Mouse (Mus musculus): ENCODE measurements at regions not wholly inside any gene's neighbourhood (a gene's known extent, or its start where the extent isn't known, plus 50 kb on each side); places are given as distances from the start of the nearest gene placed in this dataset.
A peak's percentile ranks its signal among the peaks of the same experiment; 100 is the strongest.
"Not testable (repeated sequence)": the region's sequence is repeated elsewhere in the genome, so short reads cannot be mapped to it uniquely, and the experiment has no call there.

- Histone ChIP-seq H3K4me2 (no peak overlapping the region), H3K4me3 (no peak overlapping the region), H3K27me3 (no peaks in the 10 kb centered on the region), H3K9ac (no peak overlapping the region), H3K27ac (no peak overlapping the region), H3K36me3 (no peaks in the 10 kb centered on the region), H3K4me1 (no peaks in the 10 kb centered on the region), H3K9me3 (no peaks in the 10 kb centered on the region)
- no peak for ATAC-seq (ENCODE audit: borderline replicate concordance, extremely low read depth, low FRiP score, low TSS enrichment)
- 78% methylated on average over 3 of the region's 3 CpGs for WGBS
These were observed 101.6 kb downstream of the Slc25a24 start for GRCm38 (mm10) chr3:109224526-109224925.

- Histone ChIP-seq H3K27me3 (no peaks in the 10 kb centered on the region), H3K9ac (no peak overlapping the region), H3K4me2 (no peak overlapping the region), H3K4me3 (no peak overlapping the region), H3K27ac (no peak overlapping the region), H3K36me3 (no peaks in the 10 kb centered on the region), H3K4me1 (no peaks in the 10 kb centered on the region), H3K9me3 (no peaks in the 10 kb centered on the region)
- WGBS = 37% methylated on average over 4 of the region's 4 CpGs
- ATAC-seq (ENCODE audit: borderline replicate concordance, extremely low read depth, low FRiP score, low TSS enrichment) = no peak
These were observed 106.2 kb upstream of the Vav3 start for GRCm38 (mm10) chr3:109234275-109234674.

GRCm38 (mm10) chr3:109236918-109237317 is 103.5 kb upstream of the Vav3 start:
- H3K4me2 ChIP-seq = no peak overlapping the region
- no peak overlapping the region for H3K9ac ChIP-seq
- no peaks in the 10 kb centered on the region for H3K36me3 ChIP-seq
- ATAC-seq (ENCODE audit: borderline replicate concordance, extremely low read depth, low FRiP score, low TSS enrichment) = no peak
- H3K9me3 ChIP-seq = no peaks in the 10 kb centered on the region
- H3K4me3 ChIP-seq = no peak overlapping the region
- H3K4me1 ChIP-seq = no peaks in the 10 kb centered on the region
- no peak overlapping the region for H3K27ac ChIP-seq
- H3K27me3 ChIP-seq = no peaks in the 10 kb centered on the region
- WGBS = 70% methylated on average over 5 of the region's 5 CpGs

GRCm38 (mm10) chr3:109243491-109243890 is 97.0 kb upstream of the Vav3 start:
- 90% methylated on average over 1 of the region's 1 CpGs for WGBS

GRCm38 (mm10) chr3:109248801-109249200 is 91.7 kb upstream of the Vav3 start:
- Histone ChIP-seq H3K4me1 (no peaks in the 10 kb centered on the region), H3K4me3 (no peak overlapping the region), H3K27ac (no peak overlapping the region), H3K9ac (no peak overlapping the region), H3K27me3 (no peaks in the 10 kb centered on the region), H3K9me3 (no peaks in the 10 kb centered on the region), H3K4me2 (no peak overlapping the region), H3K36me3 (no peaks in the 10 kb centered on the region)
- ATAC-seq (ENCODE audit: borderline replicate concordance, extremely low read depth, low FRiP score, low TSS enrichment) = no peak
- WGBS = 16% methylated on average over 1 of the region's 1 CpGs

More at GRCm38 (mm10) chr3:109243491-109243890, 97.0 kb upstream of the Vav3 start:
- H3K4me3 ChIP-seq = no peak overlapping the region
- no peaks in the 10 kb centered on the region for H3K4me1 ChIP-seq
- ATAC-seq (ENCODE audit: borderline replicate concordance, extremely low read depth, low FRiP score, low TSS enrichment) = no peak
- H3K27ac ChIP-seq = no peak overlapping the region
- no peaks in the 10 kb centered on the region for H3K9me3 ChIP-seq
- H3K4me2 ChIP-seq = no peak overlapping the region
- H3K36me3 ChIP-seq = no peaks in the 10 kb centered on the region
- H3K27me3 ChIP-seq = no peaks in the 10 kb centered on the region
- H3K9ac ChIP-seq = no peak overlapping the region

- ATAC-seq (ENCODE audit: borderline replicate concordance, extremely low read depth, low FRiP score, low TSS enrichment) = no peak
- WGBS = 63% methylated on average over 1 of the region's 1 CpGs
These were observed 91.1 kb upstream of the Vav3 start for GRCm38 (mm10) chr3:109249359-109249758.

GRCm38 (mm10) chr3:109249989-109250388 is 90.5 kb upstream of the Vav3 start:
- WGBS = 73% methylated on average over 2 of the region's 2 CpGs
- H3K4me2 ChIP-seq = no peak overlapping the region
- no peaks in the 10 kb centered on the region for H3K36me3 ChIP-seq
- H3K4me1 ChIP-seq = no peaks in the 10 kb centered on the region
- H3K4me3 ChIP-seq = no peak overlapping the region
- no peaks in the 10 kb centered on the region for H3K9me3 ChIP-seq
- no peak overlapping the region for H3K9ac ChIP-seq
- H3K27me3 ChIP-seq = no peaks in the 10 kb centered on the region
- ATAC-seq (ENCODE audit: borderline replicate concordance, extremely low read depth, low FRiP score, low TSS enrichment) = no peak
- no peak overlapping the region for H3K27ac ChIP-seq

More at GRCm38 (mm10) chr3:109249359-109249758, 91.1 kb upstream of the Vav3 start:
- Histone ChIP-seq H3K4me2 (no peak overlapping the region), H3K4me3 (no peak overlapping the region), H3K4me1 (no peaks in the 10 kb centered on the region), H3K27ac (no peak overlapping the region), H3K27me3 (no peaks in the 10 kb centered on the region), H3K9ac (no peak overlapping the region), H3K9me3 (no peaks in the 10 kb centered on the region), H3K36me3 (no peaks in the 10 kb centered on the region)

- 32% methylated on average over 1 of the region's 1 CpGs for WGBS
- no peak overlapping the region for H3K4me2 ChIP-seq
- no peaks in the 10 kb centered on the region for H3K27me3 ChIP-seq
- H3K27ac ChIP-seq = no peak overlapping the region
- no peak overlapping the region for H3K9ac ChIP-seq
- ATAC-seq (ENCODE audit: borderline replicate concordance, extremely low read depth, low FRiP score, low TSS enrichment) = peak; percentile 74; the same call in 1 of the 2 replicates
- no peak overlapping the region for H3K4me3 ChIP-seq
- no peaks in the 10 kb centered on the region for H3K36me3 ChIP-seq
- no peaks in the 10 kb centered on the region for H3K9me3 ChIP-seq
- H3K4me1 ChIP-seq = no peaks in the 10 kb centered on the region
These were observed 88.7 kb upstream of the Vav3 start for GRCm38 (mm10) chr3:109251716-109252115.

- Histone ChIP-seq H3K9me3 (no peaks in the 10 kb centered on the region), H3K27ac (no peak overlapping the region), H3K4me2 (no peak overlapping the region), H3K4me1 (no peaks in the 10 kb centered on the region), H3K4me3 (no peak overlapping the region), H3K27me3 (no peaks in the 10 kb centered on the region), H3K36me3 (no peaks in the 10 kb centered on the region), H3K9ac (no peak overlapping the region)
- no peak for ATAC-seq (ENCODE audit: borderline replicate concordance, extremely low read depth, low FRiP score, low TSS enrichment)
- 71% methylated on average over 9 of the region's 9 CpGs for WGBS
These were observed 86.3 kb upstream of the Vav3 start for GRCm38 (mm10) chr3:109254001-109254630.

GRCm38 (mm10) chr3:109254957-109255356 is 85.5 kb upstream of the Vav3 start:
- no peak overlapping the region for H3K4me2 ChIP-seq
- no peak for ATAC-seq (ENCODE audit: borderline replicate concordance, extremely low read depth, low FRiP score, low TSS enrichment)
- no peaks in the 10 kb centered on the region for H3K36me3 ChIP-seq
- WGBS = 60% methylated on average over 5 of the region's 5 CpGs
- H3K4me1 ChIP-seq = no peaks in the 10 kb centered on the region
- H3K4me3 ChIP-seq = no peak overlapping the region
- no peak overlapping the region for H3K27ac ChIP-seq
- H3K27me3 ChIP-seq = no peaks in the 10 kb centered on the region
- no peak overlapping the region for H3K9ac ChIP-seq
- no peaks in the 10 kb centered on the region for H3K9me3 ChIP-seq

- no peak overlapping the region for H3K9ac ChIP-seq
- H3K4me3 ChIP-seq = no peak overlapping the region
- H3K4me1 ChIP-seq = no peaks in the 10 kb centered on the region
- H3K9me3 ChIP-seq = no peaks in the 10 kb centered on the region
- H3K27me3 ChIP-seq = no peaks in the 10 kb centered on the region
- H3K36me3 ChIP-seq = no peaks in the 10 kb centered on the region
- no peak overlapping the region for H3K4me2 ChIP-seq
- no peak for ATAC-seq (ENCODE audit: borderline replicate concordance, extremely low read depth, low FRiP score, low TSS enrichment)
- 47% methylated on average over 5 of the region's 5 CpGs for WGBS
- H3K27ac ChIP-seq = no peak overlapping the region
These were observed 83.7 kb upstream of the Vav3 start for GRCm38 (mm10) chr3:109256723-109257122.

GRCm38 (mm10) chr3:109266947-109267346 is 73.5 kb upstream of the Vav3 start:
- not testable (repeated sequence) for H3K27me3 ChIP-seq; H3K27ac ChIP-seq; H3K36me3 ChIP-seq; H3K4me1 ChIP-seq; H3K9ac ChIP-seq; ATAC-seq (ENCODE audit: borderline replicate concordance, extremely low read depth, low FRiP score, low TSS enrichment); H3K4me2 ChIP-seq; H3K9me3 ChIP-seq; H3K4me3 ChIP-seq
- 69% methylated on average over 8 of the region's 8 CpGs for WGBS

- 10% methylated on average over 1 of the region's 1 CpGs for WGBS
- H3K9ac ChIP-seq = no peak overlapping the region
- ATAC-seq (ENCODE audit: borderline replicate concordance, extremely low read depth, low FRiP score, low TSS enrichment) = no peak
- no peak overlapping the region for H3K4me3 ChIP-seq
- H3K9me3 ChIP-seq = no peaks in the 10 kb centered on the region
- no peaks in the 10 kb centered on the region for H3K27me3 ChIP-seq
- no peaks in the 10 kb centered on the region for H3K4me1 ChIP-seq
- no peak overlapping the region for H3K4me2 ChIP-seq
- H3K36me3 ChIP-seq = no peaks in the 10 kb centered on the region
- no peak overlapping the region for H3K27ac ChIP-seq
These were observed 69.7 kb upstream of the Vav3 start for GRCm38 (mm10) chr3:109270783-109271182.

Data from lung, embryonic 15.5 days (tissue).